Mouse (Mus musculus) CH12.LX (cell line): ENCODE data around the gene Smim24. TPM values are rescaled to one million over a fixed set of nuclear protein-coding genes. Genes with fewer than 3 reads are reported as not detected.

Source experiments
- DNase-seq: peaks from one replicate; pipeline ENCODE4 v3.0.0-alpha.2; 2013; ENCODE audit errors: extremely low read depth
- H3K27ac ChIP-seq: 2 replicates; pipeline ENCODE4 v1.5.1; 2012; ENCODE audit warnings: low read depth, mild to moderate bottlenecking, control low read depth, moderate library complexity; ENCODE audit not compliant: insufficient read depth
- H3K27me3 ChIP-seq: replicated peaks from 2 replicates; pipeline ENCODE3; 2012; ENCODE audit warnings: inconsistent platforms
- H3K36me3 ChIP-seq, 2 experiments: replicated peaks in 1 of 2; 2 replicates each; pipeline versions ENCODE3 to v1.6.1; 2012; ENCODE audit warnings: inconsistent platforms in 1 of 2, low read length in 1 of 2, mild to moderate bottlenecking in 1 of 2, mixed read lengths in 1 of 2, moderate library complexity in 1 of 2; ENCODE audit not compliant: control insufficient read depth in 1 of 2, insufficient read depth in 1 of 2
- H3K4me1 ChIP-seq, 2 experiments: 2 replicates each; pipeline ENCODE4 v1.6.1; 2012; ENCODE audit warnings: inconsistent platforms in 1 of 2, moderate library complexity in 1 of 2; ENCODE audit not compliant: insufficient read depth in 2 of 2, control insufficient read depth in 1 of 2
- H3K4me2 ChIP-seq: 2 replicates; pipeline ENCODE4 v1.6.1; 2012; ENCODE audit warnings: low read depth, mild to moderate bottlenecking, control low read depth; ENCODE audit not compliant: poor library complexity, insufficient read depth, severe bottlenecking
- H3K4me3 ChIP-seq, 3 experiments: fragments of 150-350 bp in 1 of 3; sonication (generic) in 1 of 3; replicated peaks in 1 of 3; 2 replicates each; pipeline versions ENCODE3 to v1.5.1; 2011 to 2012; ENCODE audit warnings: low read depth in 2 of 3, low read length in 2 of 3, mild to moderate bottlenecking in 2 of 3, moderate library complexity in 2 of 3, control low read depth in 1 of 3, improper control_type of control experiment in 1 of 3, inconsistent platforms in 1 of 3, mixed read lengths in 1 of 3; ENCODE audit not compliant: poor library complexity in 1 of 3
- H3K79me2 ChIP-seq: replicated peaks from 2 replicates; pipeline ENCODE4 v1.6.1; 2012; ENCODE audit warnings: mild to moderate bottlenecking, moderate library complexity; ENCODE audit not compliant: control insufficient read depth, poor library complexity, insufficient read depth, severe bottlenecking; ENCODE audit errors: extremely low read depth
- H3K9ac ChIP-seq: 2 replicates; pipeline ENCODE4 v1.6.1; 2012; ENCODE audit warnings: low read depth, mild to moderate bottlenecking, control low read depth, moderate library complexity; ENCODE audit not compliant: insufficient read depth
- H3K9me3 ChIP-seq: replicated peaks from 2 replicates; pipeline ENCODE3; 2012; ENCODE audit warnings: low read length, inconsistent platforms, mixed read lengths
- CTCF ChIP-seq, 2 experiments: IDR thresholded peaks in 1 of 2; conservative IDR thresholded peaks in 1 of 2; 2 replicates each; pipeline ENCODE4 v1.5.1; 2011 to 2012; ENCODE audit warnings: low read depth in 2 of 2, low read length in 2 of 2, improper control_type of control experiment in 1 of 2, inconsistent platforms in 1 of 2, mild to moderate bottlenecking in 1 of 2, moderate library complexity in 1 of 2
- E2F4 ChIP-seq: IDR thresholded peaks from 2 replicates; pipeline ENCODE4 v1.6.1; 2011; ENCODE audit warnings: low read depth, low read length, improper control_type of control experiment; ENCODE audit not compliant: insufficient replicate concordance
- ELF1 ChIP-seq: IDR thresholded peaks from 2 replicates; pipeline ENCODE4 v1.6.1; 2014; ENCODE audit warnings: low read depth, mild to moderate bottlenecking, inconsistent platforms, low read length, improper control_type of control experiment
- EP300 ChIP-seq: IDR thresholded peaks from 2 replicates; pipeline ENCODE4 v1.6.1; 2011; ENCODE audit warnings: low read length, improper control_type of control experiment
- HCFC1 ChIP-seq: IDR thresholded peaks from 2 replicates; pipeline ENCODE4 v1.6.1; 2012; ENCODE audit warnings: low read depth, mild to moderate bottlenecking, inconsistent platforms, low read length, improper control_type of control experiment
- IRF4 ChIP-seq: IDR thresholded peaks from 2 replicates; pipeline ENCODE4 v1.6.1; 2014; ENCODE audit warnings: low read depth, mild to moderate bottlenecking, inconsistent platforms, low read length, improper control_type of control experiment
- JUN ChIP-seq: IDR thresholded peaks from 2 replicates; pipeline ENCODE4 v1.6.1; 2011; ENCODE audit warnings: low read depth, mild to moderate bottlenecking, low read length, improper control_type of control experiment, moderate library complexity; ENCODE audit not compliant: insufficient read depth
- JUND ChIP-seq: conservative IDR thresholded peaks from 2 replicates; pipeline ENCODE4 v1.6.1; 2011; ENCODE audit warnings: low read depth, low read length, improper control_type of control experiment
- KAT2A ChIP-seq: IDR thresholded peaks from 2 replicates; pipeline ENCODE4 v1.6.1; 2012; ENCODE audit warnings: low read length, improper control_type of control experiment, inconsistent platforms; ENCODE audit not compliant: insufficient replicate concordance
- MAX ChIP-seq: IDR thresholded peaks from 2 replicates; pipeline ENCODE4 v1.6.1; 2011; ENCODE audit warnings: low read length, improper control_type of control experiment
- MAZ ChIP-seq: IDR thresholded peaks from 2 replicates; pipeline ENCODE4 v1.6.1; 2012; ENCODE audit warnings: low read depth, mild to moderate bottlenecking, inconsistent platforms, low read length, improper control_type of control experiment, moderate library complexity
- MXI1 ChIP-seq: IDR thresholded peaks from 2 replicates; pipeline ENCODE4 v1.6.1; 2011; ENCODE audit warnings: mild to moderate bottlenecking, low read depth, low read length, improper control_type of control experiment
- MYC ChIP-seq: IDR thresholded peaks from 2 replicates; pipeline ENCODE4 v1.6.1; 2011; ENCODE audit warnings: low read depth, mild to moderate bottlenecking, improper control_type of control experiment, low read length
- NELFE ChIP-seq: IDR thresholded peaks from 2 replicates; pipeline ENCODE4 v1.6.1; 2011; ENCODE audit warnings: low read depth, low read length, improper control_type of control experiment
- NRF1 ChIP-seq: IDR thresholded peaks from 2 replicates; pipeline ENCODE4 v1.6.1; 2014; ENCODE audit warnings: low read depth, mild to moderate bottlenecking, inconsistent platforms, low read length, improper control_type of control experiment, moderate library complexity
- RAD21 ChIP-seq: IDR thresholded peaks from 2 replicates; pipeline ENCODE4 v1.6.1; 2011; ENCODE audit warnings: low read depth, mild to moderate bottlenecking, low read length, improper control_type of control experiment, moderate library complexity
- RCOR1 ChIP-seq: conservative IDR thresholded peaks from 2 replicates; pipeline ENCODE4 v1.6.1; 2012; ENCODE audit warnings: low read depth, mild to moderate bottlenecking, inconsistent platforms, low read length, improper control_type of control experiment
- SIN3A ChIP-seq: IDR thresholded peaks from 2 replicates; pipeline ENCODE4 v1.6.1; 2012; ENCODE audit warnings: low read length, improper control_type of control experiment, inconsistent platforms
- SMC3 ChIP-seq: IDR thresholded peaks from 2 replicates; pipeline ENCODE4 v1.6.1; 2011; ENCODE audit warnings: low read depth, low read length, improper control_type of control experiment
- TCF12 ChIP-seq: IDR thresholded peaks from 2 replicates; pipeline ENCODE4 v1.6.1; 2014; ENCODE audit warnings: low read depth, mild to moderate bottlenecking, inconsistent platforms, low read length, improper control_type of control experiment
- ZC3H11A ChIP-seq: IDR thresholded peaks from 2 replicates; pipeline ENCODE4 v1.6.1; 2012; ENCODE audit warnings: low read depth, mild to moderate bottlenecking, inconsistent platforms, low read length, improper control_type of control experiment
- ZMIZ1 ChIP-seq: IDR thresholded peaks from 2 replicates; pipeline ENCODE4 v1.6.1; 2012; ENCODE audit warnings: low read depth, mild to moderate bottlenecking, inconsistent platforms, low read length, improper control_type of control experiment
- dilution Hi-C: fragments of 300-500 bp; cut with MboI; formaldehyde crosslinking; loops from 2 replicates; pipeline ENCODE4 v1.14.3; 2020; ENCODE audit warnings: low sequenced_read_pairs; ENCODE audit not compliant: extremely low pct_unique_long_range_greater_than_20kb, extremely low pct_ligation_motif_present
- in situ Hi-C: fragments of 300-500 bp; cut with MboI; formaldehyde crosslinking; loops from 3 replicates; pipeline ENCODE4 v1.14.3; 2019; ENCODE audit warnings: low sequenced_read_pairs, low pct_ligation_motif_present, low pct_unique_long_range_greater_than_20kb, mixed read lengths
- polyA plus RNA-seq: library from polyadenylated mRNA; unstranded; fragments of >175 nt; gene quantifications from 2 replicates; pipeline ENCODE4 v1.2.1, GENCODE M21; 2012; ENCODE audit warnings: low read depth; ENCODE audit not compliant: insufficient read length
- total RNA-seq, 2 experiments: library from RNA; depleted of rRNA; stranded (reverse); fragments of 300-350 nt in 1 of 2; fragments of >200 nt in 1 of 2; gene quantifications; 2 replicates each; pipeline ENCODE4 v1.2.3; 2012 to 2014

Gene Smim24
- total and polyA plus RNA-seq, 3 experiments = 0.13 to 0.64 TPM; not detected in 1

DNA sequence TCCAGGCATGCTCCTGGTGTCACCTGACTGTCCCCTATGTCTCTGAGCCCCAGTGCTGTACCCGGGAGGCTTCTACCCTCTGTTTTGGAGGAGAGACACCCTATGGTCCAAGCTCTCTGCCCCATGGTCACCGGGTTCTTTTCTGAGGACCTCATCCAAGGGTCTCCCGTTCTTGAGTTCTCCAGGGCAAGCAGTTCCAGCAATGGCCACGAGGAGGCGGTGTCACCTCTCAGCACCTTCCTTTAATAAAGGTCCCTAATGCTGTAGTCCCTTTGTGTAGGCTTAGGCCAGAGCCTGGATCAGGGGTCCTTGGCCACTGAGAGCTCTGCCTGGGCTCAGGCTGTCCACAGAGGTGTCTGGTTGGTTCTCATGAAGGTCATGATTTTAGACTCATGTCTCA is 2.3 kb downstream of the Smim24 start:
- Histone ChIP-seq H3K4me2 (no peak overlapping the region), H3K9ac (no peak overlapping the region), H3K9me3 (no peaks in the 10 kb centered on the region), H3K27me3 (no peaks in the 10 kb centered on the region), H3K4me3 (no peak overlapping the region), H3K4me1 (no peaks in the 10 kb centered on the region), H3K36me3 (peaks cover 29 to 50% of the 10 kb centered on the region in 2 experiments), H3K79me2 (no peaks in the 10 kb centered on the region), H3K27ac (no peak overlapping the region)
- DNase-seq = peak; percentile 69
- dilution Hi-C loops (no loop called here), in situ Hi-C loops (no loop called here)
- peak; percentile 81 for TF ChIP-seq RAD21
- TF ChIP-seq ZC3H11A = peak; percentile 15; the same call in 1 of the 2 replicates
- TF ChIP-seq KAT2A = no peak
- TF ChIP-seq JUND = no peak
- peak; percentile 14; the same call in 1 of the 2 replicates for TF ChIP-seq IRF4
- TF ChIP-seq MAZ = no peak
- TF ChIP-seq SMC3 = peak; percentile 97
- TF ChIP-seq CTCF (conservative IDR thresholded peaks at IDR 0.05 in 1 of 2, IDR thresholded peaks at IDR 0.05 in 1 of 2; ENCODE audit: low read depth in 2 of 2, low read length in 2 of 2) = peak; percentile 91 to 99

DNA sequence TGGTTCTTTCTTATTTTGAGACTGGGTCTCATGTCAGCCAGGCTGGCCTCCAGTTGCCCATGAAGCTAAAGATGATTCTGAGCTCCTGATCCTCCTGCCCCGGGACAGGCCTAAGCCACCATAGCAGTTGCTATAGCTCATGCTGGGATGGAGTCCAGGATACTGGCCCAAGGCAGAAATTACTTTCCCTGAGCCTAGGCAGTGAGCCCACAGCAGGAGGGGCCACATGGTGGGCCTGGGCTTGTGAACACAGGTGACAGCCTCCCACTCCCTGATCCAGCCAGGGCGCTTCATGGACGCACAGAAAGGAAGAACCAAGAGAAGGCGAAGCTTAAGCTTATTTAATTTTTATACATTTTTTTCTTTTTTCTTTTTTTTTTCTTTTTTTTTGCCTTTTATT is 3.0 kb downstream of the Smim24 start:
- no peak for DNase-seq
- no peaks in the 10 kb centered on the region for H3K79me2 ChIP-seq
- no peak overlapping the region for H3K4me3 ChIP-seq
- in situ Hi-C loops = no loop called here
- TF ChIP-seq JUND (no peak), MYC (no peak), ELF1 (no peak), ZMIZ1 (no peak), HCFC1 (no peak), NELFE (no peak), EP300 (no peak), E2F4 (no peak)
- no peak overlapping the region for H3K27ac ChIP-seq
- no peaks in the 10 kb centered on the region for H3K27me3 ChIP-seq
- dilution Hi-C loops = no loop called here
- no peaks in the 10 kb centered on the region for H3K4me1 ChIP-seq
- no peak overlapping the region for H3K9ac ChIP-seq
- peaks cover 28 to 50% of the 10 kb centered on the region in 2 experiments for H3K36me3 ChIP-seq
- no peaks in the 10 kb centered on the region for H3K9me3 ChIP-seq
- H3K4me2 ChIP-seq = no peak overlapping the region

GRCm38 (mm10) chr10:81396749-81397148 is 3.9 kb downstream of the Smim24 start:
- H3K27me3 ChIP-seq = no peaks in the 10 kb centered on the region
- H3K79me2 ChIP-seq = no peaks in the 10 kb centered on the region
- DNase-seq = no peak
- H3K9me3 ChIP-seq = no peaks in the 10 kb centered on the region
- no peak overlapping the region for H3K9ac ChIP-seq
- H3K36me3 ChIP-seq = peaks cover 34 to 49% of the 10 kb centered on the region in 2 experiments
- no peak overlapping the region for H3K27ac ChIP-seq
- H3K4me1 ChIP-seq = peaks cover 0 to 1% of the 10 kb centered on the region in 2 experiments; a peak in 1 of 4 replicates
- no peak overlapping the region for H3K4me3 ChIP-seq
- H3K4me2 ChIP-seq = no peak overlapping the region
- TF ChIP-seq MYC (no peak), SIN3A (no peak), CTCF (conservative IDR thresholded peaks at IDR 0.05 in 1 of 2, IDR thresholded peaks at IDR 0.05 in 1 of 2; ENCODE audit: low read depth in 2 of 2, low read length in 2 of 2) (no peak), TCF12 (no peak), MXI1 (no peak), ZMIZ1 (no peak), RCOR1 (no peak), JUN (no peak), NRF1 (no peak), MAX (no peak)
- dilution Hi-C loops (no loop called here), in situ Hi-C loops (no loop called here)
